Comparison of ENCODE assay signal across 24 mouse cellular contexts in genomic region chr17:28069446-28069845, GRCm38 (mm10). TPM values are rescaled to one million over a fixed set of nuclear protein-coding genes. Genes with fewer than 3 reads are reported as not detected.
DNase-seq lines count a peak whose midpoint lies in the region; ATAC-seq and TF ChIP-seq lines count a peak whose summit lies in the region.
"Had no signal": no experiment of that assay in that cellular context is flagged by ENCODE, and none has a peak within 500 bp of the region (broad histone marks: within the 10 kb centered on the region; RNA-seq: fewer than 3 reads in every experiment).

No protein-coding gene starts in this region.

- no peak overlapping the region for H3K4me3 ChIP-seq in kidney, embryonic 16.5 days (ENCODE audit: low read length)
- peak overlapping the region; percentile 51 for H3K4me3 ChIP-seq in E14TG2a.4 (replicated peaks; ENCODE audit: low read length)
- H3K4me3 ChIP-seq: forebrain, embryonic 12.5 days; limb, embryonic 12.5 days; liver, embryonic 12.5 days; lung, embryonic 15.5 days had no signal

- no peak overlapping the region for H3K9ac ChIP-seq in kidney, embryonic 16.5 days (replicated peaks; ENCODE audit: low read length)
- H3K9ac ChIP-seq: forebrain, embryonic 12.5 days; hindbrain, embryonic 14.5 days; limb, embryonic 12.5 days; liver, embryonic 12.5 days; lung, embryonic 15.5 days had no signal

- H3K27ac ChIP-seq in kidney, embryonic 16.5 days (ENCODE audit: low read length): no peak overlapping the region
- H3K27ac ChIP-seq: forebrain, embryonic 12.5 days; hindbrain, embryonic 14.5 days; limb, embryonic 12.5 days; liver, embryonic 12.5 days; lung, embryonic 15.5 days had no signal

- 0 out of 2 replicates have a peak, but pooled peaks have one; percentile 49 for ATAC-seq in kidney, embryonic 16.5 days (ENCODE audit: low FRiP score, low TSS enrichment)
- 0 out of 4 replicates have a peak, but pooled peaks have one; percentile 28 to 34 for ATAC-seq in hematopoietic stem cell, adult 5-6 weeks (replicated peaks in 1 of 2; ENCODE audit: insufficient read depth in 1 of 2, low FRiP score in 2 of 2, low TSS enrichment in 1 of 2, low read depth in 1 of 2, poor library complexity in 2 of 2, severe bottlenecking in 2 of 2)
- ATAC-seq: activated CD4-positive, CD25-positive, alpha-beta regulatory T cell, adult 4 months; liver, embryonic 12.5 days had no signal

- H3K36me3 ChIP-seq in kidney, embryonic 16.5 days (ENCODE audit: insufficient read depth, low read length): no peaks in the 10 kb centered on the region
- no peaks in the 10 kb centered on the region for H3K36me3 ChIP-seq in E14TG2a.4 (ENCODE audit: insufficient read depth, low read length)
- H3K36me3 ChIP-seq: forebrain, embryonic 12.5 days; G1E; limb, embryonic 12.5 days; liver, embryonic 12.5 days; lung, embryonic 15.5 days had no signal

- DNase-seq in kidney, postnatal 36 days: no peak
- peak; percentile 20 for DNase-seq in 416B (ENCODE audit: low read depth)
- DNase-seq in adrenal gland, adult 2 months: no peak
- no peak for DNase-seq in left cerebral cortex, postnatal 36 days (ENCODE audit: low spot score in 2 of 2)
- DNase-seq: cerebellum, adult 11-12 months; cerebellum, postnatal 14 days; heart, adult 18-20 months; heart, postnatal 14 days; kidney, postnatal 10 days; right cerebral cortex, postnatal 14 days; spleen, adult 18-20 months; thymus, adult 2 months had no signal

- WGBS in kidney, embryonic 16.5 days: 11% methylated on average over 12 of the region's 12 CpGs

- H3K9me3 ChIP-seq in kidney, embryonic 16.5 days (ENCODE audit: low read length): no peaks in the 10 kb centered on the region
- 0 out of 2 replicates have a peak, but pooled peaks cover 4% of the 10 kb centered on the region for H3K9me3 ChIP-seq in E14TG2a.4 (ENCODE audit: low read length)
- H3K9me3 ChIP-seq: forebrain, embryonic 12.5 days; G1E; liver, embryonic 12.5 days; lung, embryonic 15.5 days had no signal

- H3K27me3 ChIP-seq in kidney, embryonic 16.5 days (ENCODE audit: insufficient read depth, low read length): no peaks in the 10 kb centered on the region
- no peaks in the 10 kb centered on the region; the same call in 1 of the 2 replicates for H3K27me3 ChIP-seq in E14TG2a.4 (ENCODE audit: insufficient read depth, low read length)
- H3K27me3 ChIP-seq: forebrain, embryonic 12.5 days; lung, embryonic 15.5 days had no signal

- H3K4me1 ChIP-seq in kidney, embryonic 16.5 days (ENCODE audit: insufficient read depth, low read length): no peaks in the 10 kb centered on the region
- H3K4me1 ChIP-seq in E14TG2a.4 (replicated peaks; ENCODE audit: low read depth, low read length): peaks cover 41% of the 10 kb centered on the region
- H3K4me1 ChIP-seq: forebrain, embryonic 12.5 days; liver, embryonic 12.5 days had no signal

- intact Hi-C loops in left cerebral cortex, postnatal 36 days (cut with DNase I): no loop called here

- TF ChIP-seq CTCF in E14TG2a.4 (conservative IDR thresholded peaks at IDR 0.05; ENCODE audit: low read length): no peak

- no peak overlapping the region for H3K4me2 ChIP-seq in kidney, embryonic 16.5 days (replicated peaks; ENCODE audit: low read depth, low read length)
- H3K4me2 ChIP-seq: forebrain, embryonic 12.5 days; hindbrain, embryonic 14.5 days; limb, embryonic 12.5 days; liver, embryonic 12.5 days; lung, embryonic 15.5 days had no signal

RNA-seq across cellular contexts. Expression of gene Tcp11, which starts 11.0 kb away (rescaled TPM):
- polyA plus RNA-seq in kidney, embryonic 16.5 days (2015; fragmentation: Nextera tagmentation; extraction: Ambion mirVana): 6.4 and 7.6 TPM in 2 replicates
- 2.3 and 3.6 TPM in 2 replicates for total RNA-seq in hematopoietic stem cell, adult 5-6 weeks (2017)
- under 1 TPM in 1 of 2 experiments, not detected in 1; 0.24 TPM for total RNA-seq in adrenal gland, adult 2 months (2021)
- 0.08 TPM in 1 of 2 replicates, not detected in the other for polyA plus RNA-seq in adrenal gland, adult 2 months (2012; rRNA removed)
- total RNA-seq in left cerebral cortex, postnatal 36 days (2021): under 1 TPM; 0.54 to 0.59 TPM
- total RNA-seq: adrenal gland, postnatal 36 days; G1E; gastrocnemius, adult 8-10 months; heart, postnatal 14 days had no signal
- polyA plus RNA-seq: G1E had no signal
